Mouse (Mus musculus): Measurements from ENCODE around the gene Cd5. TPM values are rescaled to one million over a fixed set of nuclear protein-coding genes. Genes with fewer than 3 reads are reported as not detected.

Cd5 gene
- polyA plus RNA-seq, 1 experiment: not detected

- Histone ChIP-seq H3K4me1 (ENCODE audit: control insufficient read depth, insufficient read depth, low read length) (peaks cover 12% of the 10 kb centered on the region), H3K27ac (ENCODE audit: insufficient read depth, low read length) (no peak overlapping the region), H3K9me3 (replicated peaks; ENCODE audit: control insufficient read depth, insufficient read depth, low read length, poor library complexity, severe bottlenecking) (no peaks in the 10 kb centered on the region), H3K36me3 (ENCODE audit: control insufficient read depth, insufficient read depth, low read length, poor library complexity, severe bottlenecking) (no peaks in the 10 kb centered on the region), H3K4me3 (ENCODE audit: low read depth, low read length) (no peak overlapping the region), H3K27me3 (ENCODE audit: control insufficient read depth, insufficient read depth, low read length, poor library complexity, severe bottlenecking) (no peaks in the 10 kb centered on the region), H3K9ac (ENCODE audit: low read depth, poor library complexity, severe bottlenecking) (no peak overlapping the region)
- no peak for TF ChIP-seq EP300 (IDR thresholded peaks at IDR 0.05; ENCODE audit: insufficient read depth, low read depth, low read length)
- TF ChIP-seq POLR2A (IDR thresholded peaks at IDR 0.05; ENCODE audit: insufficient read depth, low read length): no peak
- no peak for TF ChIP-seq CTCF (IDR thresholded peaks at IDR 0.05; ENCODE audit: low read depth, low read length)
These were observed 65.5 kb downstream of the Cd5 start for GRCm38 (mm10) chr19:10673275-10673674.

GRCm38 (mm10) chr19:10671854-10672417 is 66.9 kb downstream of the Cd5 start:
- Histone ChIP-seq H3K27me3 (ENCODE audit: control insufficient read depth, insufficient read depth, low read length, poor library complexity, severe bottlenecking) (no peaks in the 10 kb centered on the region), H3K9ac (ENCODE audit: low read depth, poor library complexity, severe bottlenecking) (no peak overlapping the region), H3K4me3 (ENCODE audit: low read depth, low read length) (no peak overlapping the region), H3K4me1 (ENCODE audit: control insufficient read depth, insufficient read depth, low read length) (peaks cover 8% of the 10 kb centered on the region), H3K9me3 (replicated peaks; ENCODE audit: control insufficient read depth, insufficient read depth, low read length, poor library complexity, severe bottlenecking) (no peaks in the 10 kb centered on the region), H3K36me3 (ENCODE audit: control insufficient read depth, insufficient read depth, low read length, poor library complexity, severe bottlenecking) (no peaks in the 10 kb centered on the region), H3K27ac (ENCODE audit: insufficient read depth, low read length) (no peak overlapping the region)
- no peak for TF ChIP-seq POLR2A (IDR thresholded peaks at IDR 0.05; ENCODE audit: insufficient read depth, low read length)
- TF ChIP-seq CTCF (IDR thresholded peaks at IDR 0.05; ENCODE audit: low read depth, low read length): no peak
- no peak for TF ChIP-seq EP300 (IDR thresholded peaks at IDR 0.05; ENCODE audit: insufficient read depth, low read depth, low read length)

- TF ChIP-seq EP300 (IDR thresholded peaks at IDR 0.05; ENCODE audit: insufficient read depth, low read depth, low read length): no peak
- no peak for TF ChIP-seq CTCF (IDR thresholded peaks at IDR 0.05; ENCODE audit: low read depth, low read length)
- TF ChIP-seq POLR2A (IDR thresholded peaks at IDR 0.05; ENCODE audit: insufficient read depth, low read length): no peak
These were observed 67.5 kb downstream of the Cd5 start for GRCm38 (mm10) chr19:10671319-10671718.

More at GRCm38 (mm10) chr19:10671319-10671718, 67.5 kb downstream of the Cd5 start:
- Histone ChIP-seq H3K27me3 (ENCODE audit: control insufficient read depth, insufficient read depth, low read length, poor library complexity, severe bottlenecking) (no peaks in the 10 kb centered on the region), H3K4me3 (ENCODE audit: low read depth, low read length) (no peak overlapping the region), H3K4me1 (ENCODE audit: control insufficient read depth, insufficient read depth, low read length) (peaks cover 8% of the 10 kb centered on the region), H3K9me3 (replicated peaks; ENCODE audit: control insufficient read depth, insufficient read depth, low read length, poor library complexity, severe bottlenecking) (no peaks in the 10 kb centered on the region), H3K36me3 (ENCODE audit: control insufficient read depth, insufficient read depth, low read length, poor library complexity, severe bottlenecking) (no peaks in the 10 kb centered on the region), H3K27ac (ENCODE audit: insufficient read depth, low read length) (no peak overlapping the region), H3K9ac (ENCODE audit: low read depth, poor library complexity, severe bottlenecking) (no peak overlapping the region)

Other genes starting within 250 kb of the Cd5 start
- 73.5 and 76.3 TPM in 2 replicates for gene Cpsf7, start 213.7 kb downstream of the Cd5 start, polyA plus RNA-seq (2011; ENCODE audit: insufficient read depth, insufficient read length, low read depth, missing spikeins)
- 32.9 and 39.6 TPM in 2 replicates for gene Sdhaf2, start 212.9 kb downstream of the Cd5 start, polyA plus RNA-seq (2011; ENCODE audit: insufficient read depth, insufficient read length, low read depth, missing spikeins)
- 10.4 and 12.2 TPM in 2 replicates for gene Tmem216, start 182.8 kb downstream of the Cd5 start, polyA plus RNA-seq (2011; ENCODE audit: insufficient read depth, insufficient read length, low read depth, missing spikeins)
- 11.6 and 13.5 TPM in 2 replicates for gene Cyb561a3, start 161.8 kb downstream of the Cd5 start, polyA plus RNA-seq (2011; ENCODE audit: insufficient read depth, insufficient read length, low read depth, missing spikeins)
- gene Tmem138, start 161.6 kb downstream of the Cd5 start, polyA plus RNA-seq (2011; ENCODE audit: insufficient read depth, insufficient read length, low read depth, missing spikeins): 25.3 TPM in 2 replicates
- 876 and 913 TPM in 2 replicates for gene Ddb1, start 133.7 kb downstream of the Cd5 start, polyA plus RNA-seq (2011; ENCODE audit: insufficient read depth, insufficient read length, low read depth, missing spikeins)
- gene Tkfc, start 133.3 kb downstream of the Cd5 start, polyA plus RNA-seq (2011; ENCODE audit: insufficient read depth, insufficient read length, low read depth, missing spikeins): 28.1 and 29.0 TPM in 2 replicates
- gene Vwce, start 104.8 kb downstream of the Cd5 start, polyA plus RNA-seq (2011; ENCODE audit: insufficient read depth, insufficient read length, low read depth, missing spikeins): 1.9 and 2.0 TPM in 2 replicates
- 2.9 and 4.1 TPM in 2 replicates for gene Pga5, start 60.9 kb downstream of the Cd5 start, polyA plus RNA-seq (2011; ENCODE audit: insufficient read depth, insufficient read length, low read depth, missing spikeins)
- gene Vps37c, start 50.3 kb downstream of the Cd5 start, polyA plus RNA-seq (2011; ENCODE audit: insufficient read depth, insufficient read length, low read depth, missing spikeins): 11.5 and 12.3 TPM in 2 replicates
- not detected in 2 replicates for gene Cd6, start 91.1 kb upstream of the Cd5 start, polyA plus RNA-seq (2011; ENCODE audit: insufficient read depth, insufficient read length, low read depth, missing spikeins)
- gene Slc15a3, start 100.7 kb upstream of the Cd5 start, polyA plus RNA-seq (2011; ENCODE audit: insufficient read depth, insufficient read length, low read depth, missing spikeins): not detected in 2 replicates
- 16.5 and 17.2 TPM in 2 replicates for gene Tmem132a, start 130.9 kb upstream of the Cd5 start, polyA plus RNA-seq (2011; ENCODE audit: insufficient read depth, insufficient read length, low read depth, missing spikeins)
- gene Tmem109, start 143.0 kb upstream of the Cd5 start, polyA plus RNA-seq (2011; ENCODE audit: insufficient read depth, insufficient read length, low read depth, missing spikeins): 16.3 and 20.1 TPM in 2 replicates
- 131 and 148 TPM in 2 replicates for gene Prpf19, start 156.2 kb upstream of the Cd5 start, polyA plus RNA-seq (2011; ENCODE audit: insufficient read depth, insufficient read length, low read depth, missing spikeins)
- gene Zp1, start 181.6 kb upstream of the Cd5 start, polyA plus RNA-seq (2011; ENCODE audit: insufficient read depth, insufficient read length, low read depth, missing spikeins): not detected in 2 replicates
- not detected in 2 replicates for gene Ptgdr2, start 198.2 kb upstream of the Cd5 start, polyA plus RNA-seq (2011; ENCODE audit: insufficient read depth, insufficient read length, low read depth, missing spikeins)
- gene Ccdc86, start 210.3 kb upstream of the Cd5 start, polyA plus RNA-seq (2011; ENCODE audit: insufficient read depth, insufficient read length, low read depth, missing spikeins): 16.9 and 17.8 TPM in 2 replicates
- not detected in 2 replicates for gene Ms4a10, start 235.7 kb upstream of the Cd5 start, polyA plus RNA-seq (2011; ENCODE audit: insufficient read depth, insufficient read length, low read depth, missing spikeins)

Data from ES-Bruce4 (cell line).